Mouse (Mus musculus) hindbrain, embryonic 11.5 days (tissue): ENCODE results near the gene Asb16. TPM values are rescaled to one million over a fixed set of nuclear protein-coding genes. Genes with fewer than 3 reads are reported as not detected.
A peak's percentile ranks its signal among the peaks of the same experiment; 100 is the strongest.

Experiments used
- ATAC-seq: fragments of 200-750 bp; cut with Nextera tagmentation; 2 replicates; pipeline ENCODE4 v1.8.0; 2017; ENCODE audit warnings: mild to moderate bottlenecking, moderate TSS enrichment, moderate library complexity; ENCODE audit not compliant: low FRiP score
- DNase-seq: peaks from one replicate; pipeline ENCODE4 v3.0.0-alpha.2; 2015; ENCODE audit warnings: low spot score
- H3K27ac ChIP-seq: fragments of 300-500 bp; sonication (generic); 2 replicates; pipeline ENCODE4 v1.5.1; 2014; ENCODE audit warnings: mild to moderate bottlenecking, low read depth, low read length
- H3K27me3 ChIP-seq: fragments of 300-500 bp; sonication (generic); 2 replicates; pipeline ENCODE4 v1.6.1; 2014; ENCODE audit warnings: mild to moderate bottlenecking, low read length, moderate library complexity, mixed read lengths; ENCODE audit not compliant: control insufficient read depth, insufficient read depth
- H3K36me3 ChIP-seq: fragments of 300-500 bp; sonication (generic); 2 replicates; pipeline ENCODE4 v1.6.1; 2014; ENCODE audit warnings: mild to moderate bottlenecking, low read length, moderate library complexity, mixed read lengths; ENCODE audit not compliant: control insufficient read depth, insufficient read depth
- H3K4me1 ChIP-seq: fragments of 300-500 bp; sonication (generic); replicated peaks from 2 replicates; pipeline ENCODE4 v1.6.1; 2014; ENCODE audit warnings: low read length, mixed read lengths; ENCODE audit not compliant: control insufficient read depth, insufficient read depth
- H3K4me2 ChIP-seq: fragments of 300-500 bp; sonication (generic); replicated peaks from 2 replicates; pipeline ENCODE4 v1.6.1; 2014; ENCODE audit warnings: mild to moderate bottlenecking, low read depth, low read length
- H3K4me3 ChIP-seq: fragments of 300-500 bp; sonication (generic); 2 replicates; pipeline ENCODE4 v1.5.1; 2014; ENCODE audit warnings: low read depth, low read length
- H3K9ac ChIP-seq: fragments of 300-500 bp; sonication (generic); 2 replicates; pipeline ENCODE4 v1.6.1; 2014; ENCODE audit warnings: low read depth, low read length
- H3K9me3 ChIP-seq: fragments of 300-500 bp; sonication (generic); 2 replicates; pipeline ENCODE4 v1.6.1; 2016; ENCODE audit warnings: low read length; ENCODE audit not compliant: control insufficient read depth
- WGBS: fragments of 180-500 bp; shearing (Covaris S2); extraction: QIAGEN DNeasy Blood & Tissue Kit; methylation state at CpG from one replicate; pipeline ENCODE4 v1.1.7; 2014; 5-methylcytosine and 5-hydroxymethylcytosine counted together
- polyA plus RNA-seq: library from polyadenylated mRNA; unstranded; fragments of >200 nt; fragmentation: Nextera tagmentation; extraction: Ambion mirVana; gene quantifications from 2 replicates; pipeline ENCODE4 v1.2.1, GENCODE M21; 2014

The Asb16 gene
- polyA plus RNA-seq, 1 experiment from 2014 or later = 0.06 TPM

- Histone ChIP-seq H3K9ac (no peak overlapping the region), H3K36me3 (no peaks in the 10 kb centered on the region), H3K4me1 (peaks cover 6% of the 10 kb centered on the region), H3K4me2 (no peak overlapping the region), H3K27ac (no peak overlapping the region), H3K4me3 (no peak overlapping the region), H3K9me3 (no peaks in the 10 kb centered on the region), H3K27me3 (no peaks in the 10 kb centered on the region)
- 91% methylated on average over 4 of the region's 4 CpGs for WGBS
- no peak for DNase-seq
- no peak for ATAC-seq
These were observed 21.7 kb upstream of the Asb16 start for GRCm38 (mm10) chr11:102246871-102247270.

- Histone ChIP-seq H3K27me3 (no peaks in the 10 kb centered on the region), H3K27ac (peak within 1 kb of the TSS; percentile 13; the same call in 1 of the 2 replicates), H3K4me2 (peak within 1 kb of the TSS; percentile 82), H3K36me3 (no peaks in the 10 kb centered on the region), H3K9me3 (no peaks in the 10 kb centered on the region), H3K9ac (peak within 1 kb of the TSS; percentile 64), H3K4me1 (peaks cover 6% of the 10 kb centered on the region), H3K4me3 (peak within 1 kb of the TSS; percentile 74)
- WGBS = 0% methylated on average over 41 of the region's 41 CpGs
- DNase-seq (peak; percentile 100), ATAC-seq (peak; percentile 63; the same call in 1 of the 2 replicates)
These were observed 19.8 kb upstream of the Asb16 start, which contains the start of gene BC030867 for GRCm38 (mm10) chr11:102248630-102249230. Gene BC030867 (plus strand): TSS chr11:102248882.

GRCm38 (mm10) chr11:102249351-102250090 is 19.0 kb upstream of the Asb16 start:
- Histone ChIP-seq H3K27me3 (no peaks in the 10 kb centered on the region), H3K36me3 (no peaks in the 10 kb centered on the region; the same call in 1 of the 2 replicates), H3K4me3 (peak overlapping the region; percentile 74), H3K27ac (no peak overlapping the region), H3K4me1 (peaks cover 6% of the 10 kb centered on the region), H3K4me2 (peak overlapping the region; percentile 82), H3K9me3 (no peaks in the 10 kb centered on the region), H3K9ac (peak overlapping the region; percentile 64; the same call in 1 of the 2 replicates)
- DNase-seq = no peak
- no peak for ATAC-seq
- 13% methylated on average over 9 of the region's 9 CpGs for WGBS

- H3K9me3 ChIP-seq = no peaks in the 10 kb centered on the region
- no peaks in the 10 kb centered on the region for H3K27me3 ChIP-seq
- no peaks in the 10 kb centered on the region for H3K4me1 ChIP-seq
- 35% methylated on average over 9 of the region's 9 CpGs for WGBS
- H3K4me2 ChIP-seq = no peak overlapping the region
- H3K36me3 ChIP-seq = no peaks in the 10 kb centered on the region; the same call in 1 of the 2 replicates
- H3K27ac ChIP-seq = no peak overlapping the region
- DNase-seq (peak; percentile 61), ATAC-seq (no peak)
- no peak overlapping the region for H3K4me3 ChIP-seq
- H3K9ac ChIP-seq = no peak overlapping the region
These were observed 11.0 kb upstream of the Asb16 start for GRCm38 (mm10) chr11:102257514-102257913.

- H3K4me2 ChIP-seq = no peak overlapping the region
- 87% methylated on average over 6 of the region's 6 CpGs for WGBS
- no peak for DNase-seq
- no peak overlapping the region for H3K4me3 ChIP-seq
- H3K27me3 ChIP-seq = no peaks in the 10 kb centered on the region
- ATAC-seq = no peak
- H3K9ac ChIP-seq = no peak overlapping the region
- no peaks in the 10 kb centered on the region; the same call in 1 of the 2 replicates for H3K36me3 ChIP-seq
- H3K4me1 ChIP-seq = no peaks in the 10 kb centered on the region
- no peaks in the 10 kb centered on the region for H3K9me3 ChIP-seq
- no peak overlapping the region for H3K27ac ChIP-seq
These were observed 10.4 kb upstream of the Asb16 start for GRCm38 (mm10) chr11:102258095-102258494.

GRCm38 (mm10) chr11:102258521-102258920 is 10.0 kb upstream of the Asb16 start:
- Histone ChIP-seq H3K4me3 (no peak overlapping the region), H3K9ac (no peak overlapping the region), H3K4me1 (no peaks in the 10 kb centered on the region), H3K36me3 (no peaks in the 10 kb centered on the region; the same call in 1 of the 2 replicates), H3K27ac (no peak overlapping the region), H3K9me3 (no peaks in the 10 kb centered on the region), H3K27me3 (no peaks in the 10 kb centered on the region), H3K4me2 (no peak overlapping the region)
- 92% methylated on average over 3 of the region's 3 CpGs for WGBS
- DNase-seq (no peak), ATAC-seq (no peak)

GRCm38 (mm10) chr11:102263211-102263610 is 5.3 kb upstream of the Asb16 start:
- Histone ChIP-seq H3K4me3 (no peak overlapping the region), H3K27ac (no peak overlapping the region), H3K27me3 (no peaks in the 10 kb centered on the region), H3K36me3 (no peaks in the 10 kb centered on the region), H3K9ac (no peak overlapping the region), H3K9me3 (no peaks in the 10 kb centered on the region), H3K4me1 (no peaks in the 10 kb centered on the region), H3K4me2 (no peak overlapping the region)
- WGBS = 94% methylated on average over 7 of the region's 7 CpGs
- DNase-seq (no peak), ATAC-seq (no peak)

GRCm38 (mm10) chr11:102265816-102266215 is 2.7 kb upstream of the Asb16 start:
- no peak overlapping the region for H3K4me2 ChIP-seq
- H3K4me3 ChIP-seq = no peak overlapping the region
- H3K27ac ChIP-seq = no peak overlapping the region
- no peaks in the 10 kb centered on the region for H3K4me1 ChIP-seq
- WGBS = 68% methylated on average over 14 of the region's 14 CpGs
- H3K27me3 ChIP-seq = no peaks in the 10 kb centered on the region
- no peak for ATAC-seq
- H3K36me3 ChIP-seq = no peaks in the 10 kb centered on the region
- no peak overlapping the region for H3K9ac ChIP-seq
- no peaks in the 10 kb centered on the region for H3K9me3 ChIP-seq
- no peak for DNase-seq
